ENCODE assay signal across 8 mouse cellular contexts in the genomic region with DNA sequence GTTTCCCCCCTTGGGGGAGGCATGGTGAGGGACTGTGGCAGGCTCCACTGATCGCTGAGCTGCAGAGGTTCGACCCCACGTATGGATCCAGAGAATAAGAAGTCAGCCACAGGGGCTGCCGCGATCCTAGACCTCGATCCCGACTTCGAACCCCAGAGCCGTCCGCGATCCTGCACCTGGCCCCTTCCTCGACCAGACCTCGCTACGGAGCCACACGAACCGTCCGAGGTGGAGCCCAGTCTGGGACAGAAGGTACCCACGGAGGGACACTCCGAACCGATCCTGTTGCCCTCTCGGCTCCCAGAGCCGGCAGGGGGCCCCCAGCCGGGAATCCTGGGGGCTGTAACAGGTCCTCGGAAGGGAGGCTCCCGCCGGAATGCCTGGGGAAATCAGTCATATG. TPM values are rescaled to one million over a fixed set of nuclear protein-coding genes. Genes with fewer than 3 reads are reported as not detected.
DNase-seq lines count a peak whose midpoint lies in the region; ATAC-seq and TF ChIP-seq lines count a peak whose summit lies in the region.

No protein-coding gene starts in this region.

- no peaks in the 10 kb centered on the region for H3K4me1 ChIP-seq in lung, embryonic 14.5 days (ENCODE audit: insufficient read depth)
- H3K4me1 ChIP-seq in embryonic facial prominence, embryonic 10.5 days: peaks cover 26% of the 10 kb centered on the region
- peaks cover 16% of the 10 kb centered on the region for H3K4me1 ChIP-seq in liver, embryonic 15.5 days (replicated peaks)
- no peaks in the 10 kb centered on the region for H3K4me1 ChIP-seq in stomach, embryonic 15.5 days

- 0 out of 2 replicates have a peak overlapping the region, but pooled peaks have one; percentile 30 for H3K27ac ChIP-seq in lung, embryonic 14.5 days (ENCODE audit: low read depth)
- peak overlapping the region; percentile 85 for H3K27ac ChIP-seq in embryonic facial prominence, embryonic 10.5 days (replicated peaks)
- peak overlapping the region; percentile 73 for H3K27ac ChIP-seq in liver, embryonic 15.5 days (replicated peaks)
- H3K27ac ChIP-seq in stomach, embryonic 15.5 days: peak overlapping the region; percentile 63

- 13% methylated on average over 26 of the region's 26 CpGs for WGBS in lung, embryonic 14.5 days
- WGBS in embryonic facial prominence, embryonic 10.5 days: 6% methylated on average over 26 of the region's 26 CpGs
- WGBS in liver, embryonic 15.5 days (ENCODE audit: insufficient replicate concordance): 9% methylated on average over 26 of the region's 26 CpGs
- 10% methylated on average over 26 of the region's 26 CpGs for WGBS in stomach, embryonic 15.5 days

- peak overlapping the region; percentile 52 for H3K4me3 ChIP-seq in lung, embryonic 14.5 days (ENCODE audit: low read depth, low read length)
- peak overlapping the region; percentile 66 for H3K4me3 ChIP-seq in embryonic facial prominence, embryonic 10.5 days
- peak overlapping the region; percentile 70 for H3K4me3 ChIP-seq in liver, embryonic 15.5 days (replicated peaks)
- H3K4me3 ChIP-seq in stomach, embryonic 15.5 days (replicated peaks): peak overlapping the region; percentile 54

- no peak for TF ChIP-seq CTCF in lung, embryonic 14.5 days (IDR thresholded peaks at IDR 0.05; ENCODE audit: low read depth)

- H3K36me3 ChIP-seq in lung, embryonic 14.5 days (ENCODE audit: insufficient read depth): no peaks in the 10 kb centered on the region
- H3K36me3 ChIP-seq in embryonic facial prominence, embryonic 10.5 days (replicated peaks): peaks cover 15% of the 10 kb centered on the region
- peaks cover 23% of the 10 kb centered on the region for H3K36me3 ChIP-seq in liver, embryonic 15.5 days (replicated peaks)
- H3K36me3 ChIP-seq in stomach, embryonic 15.5 days: no peaks in the 10 kb centered on the region

- peak overlapping the region; percentile 56 for H3K9ac ChIP-seq in lung, embryonic 14.5 days
- H3K9ac ChIP-seq in liver, embryonic 15.5 days: peak overlapping the region; percentile 75
- H3K9ac ChIP-seq in stomach, embryonic 15.5 days: peak overlapping the region; percentile 48

- peak; percentile 38 for ATAC-seq in lung, embryonic 14.5 days (ENCODE audit: insufficient read depth)
- ATAC-seq in liver, embryonic 15.5 days (ENCODE audit: insufficient read depth): peak; percentile 33
- ATAC-seq in stomach, embryonic 15.5 days (ENCODE audit: insufficient read depth, low FRiP score, low read depth): peak; percentile 5

- peak overlapping the region; percentile 72 for H3K4me2 ChIP-seq in lung, embryonic 14.5 days
- H3K4me2 ChIP-seq in liver, embryonic 15.5 days: peak overlapping the region; percentile 74
- peak overlapping the region; percentile 71 for H3K4me2 ChIP-seq in stomach, embryonic 15.5 days

- H3K27me3 ChIP-seq in lung, embryonic 14.5 days (ENCODE audit: insufficient read depth, low read length): no peaks in the 10 kb centered on the region
- H3K27me3 ChIP-seq in embryonic facial prominence, embryonic 10.5 days (replicated peaks; ENCODE audit: low read depth, poor library complexity, severe bottlenecking): peaks cover 40% of the 10 kb centered on the region
- peaks cover 6% of the 10 kb centered on the region; the same call in 1 of the 2 replicates for H3K27me3 ChIP-seq in liver, embryonic 15.5 days
- no peaks in the 10 kb centered on the region for H3K27me3 ChIP-seq in stomach, embryonic 15.5 days (replicated peaks)

- DNase-seq in lung, embryonic 14.5 days: peak; percentile 18
- DNase-seq in lung, postnatal 10 days: no peak
- peak; percentile 31 for DNase-seq in embryonic facial prominence, embryonic 10.5 days (ENCODE audit: low spot score)
- DNase-seq in heart, postnatal 4 days: peak; percentile 16
- DNase-seq in embryo, embryonic 11 days: no peak
- no peak for DNase-seq in layer of hippocampus, postnatal 36 days

- H3K9me3 ChIP-seq in lung, embryonic 14.5 days (ENCODE audit: low read depth, low read length): no peaks in the 10 kb centered on the region
- no peaks in the 10 kb centered on the region for H3K9me3 ChIP-seq in embryonic facial prominence, embryonic 10.5 days
- H3K9me3 ChIP-seq in liver, embryonic 15.5 days (replicated peaks): no peaks in the 10 kb centered on the region
- H3K9me3 ChIP-seq in stomach, embryonic 15.5 days: no peaks in the 10 kb centered on the region

RNA-seq across cellular contexts. Expression of a gene that starts 0.4 kb away (rescaled TPM):
- 2.5 and 3.1 TPM in 2 replicates for polyA plus RNA-seq in lung, embryonic 14.5 days (2014; fragmentation: Nextera tagmentation; extraction: Ambion mirVana)
- polyA plus RNA-seq in embryonic facial prominence, embryonic 10.5 days (2016; fragmentation: Nextera tagmentation; extraction: Ambion mirVana): 2.3 and 2.9 TPM in 2 replicates
- total RNA-seq in heart, postnatal 4 days (2021): 10 to 100 TPM; 23.2 to 26.7 TPM
- polyA plus RNA-seq in liver, embryonic 15.5 days (2015; fragmentation: Nextera tagmentation; extraction: Ambion mirVana): 1.5 TPM in 2 replicates
- polyA plus RNA-seq in stomach, embryonic 15.5 days (2015; fragmentation: Nextera tagmentation; extraction: Ambion mirVana): 2.1 TPM in 2 replicates
- total RNA-seq in layer of hippocampus, postnatal 36 days (2021): 10 to 100 TPM; 21.3 to 25.4 TPM

RNA-seq across cellular contexts. Expression of a gene that starts 9.1 kb away (rescaled TPM):
- polyA plus RNA-seq in lung, embryonic 14.5 days (2014; fragmentation: Nextera tagmentation; extraction: Ambion mirVana): not detected in 2 replicates
- polyA plus RNA-seq in embryonic facial prominence, embryonic 10.5 days (2016; fragmentation: Nextera tagmentation; extraction: Ambion mirVana): not detected in 2 replicates
- 1 to 10 TPM in 1 of 2 experiments, under 1 TPM in 1; 0.76 to 1.1 TPM for total RNA-seq in heart, postnatal 4 days (2021)
- not detected in 2 replicates for polyA plus RNA-seq in liver, embryonic 15.5 days (2015; fragmentation: Nextera tagmentation; extraction: Ambion mirVana)
- not detected in 2 replicates for polyA plus RNA-seq in stomach, embryonic 15.5 days (2015; fragmentation: Nextera tagmentation; extraction: Ambion mirVana)
- total RNA-seq in layer of hippocampus, postnatal 36 days (2021): not detected

RNA-seq across cellular contexts. Expression of a gene that starts 13.3 kb away (rescaled TPM):
- polyA plus RNA-seq in lung, embryonic 14.5 days (2014; fragmentation: Nextera tagmentation; extraction: Ambion mirVana): 17.1 and 17.9 TPM in 2 replicates
- polyA plus RNA-seq in embryonic facial prominence, embryonic 10.5 days (2016; fragmentation: Nextera tagmentation; extraction: Ambion mirVana): 3.2 and 3.3 TPM in 2 replicates
- total RNA-seq in heart, postnatal 4 days (2021): 10 to 100 TPM; 12.5 to 17.3 TPM
- 9.4 and 9.6 TPM in 2 replicates for polyA plus RNA-seq in liver, embryonic 15.5 days (2015; fragmentation: Nextera tagmentation; extraction: Ambion mirVana)
- polyA plus RNA-seq in stomach, embryonic 15.5 days (2015; fragmentation: Nextera tagmentation; extraction: Ambion mirVana): 13.5 and 13.9 TPM in 2 replicates
- total RNA-seq in layer of hippocampus, postnatal 36 days (2021): 1 to 10 TPM in 1 of 2 experiments, under 1 TPM in 1; 0.90 to 1.6 TPM

RNA-seq across cellular contexts. Expression of a gene that starts 14.1 kb away (rescaled TPM):
- not detected in 2 replicates for polyA plus RNA-seq in lung, embryonic 14.5 days (2014; fragmentation: Nextera tagmentation; extraction: Ambion mirVana)
- polyA plus RNA-seq in embryonic facial prominence, embryonic 10.5 days (2016; fragmentation: Nextera tagmentation; extraction: Ambion mirVana): not detected in 2 replicates
- not detected for total RNA-seq in heart, postnatal 4 days (2021)
- not detected in 2 replicates for polyA plus RNA-seq in liver, embryonic 15.5 days (2015; fragmentation: Nextera tagmentation; extraction: Ambion mirVana)
- polyA plus RNA-seq in stomach, embryonic 15.5 days (2015; fragmentation: Nextera tagmentation; extraction: Ambion mirVana): not detected in 2 replicates
- total RNA-seq in layer of hippocampus, postnatal 36 days (2021): not detected

RNA-seq across cellular contexts. Expression of a gene that starts 19.1 kb away (rescaled TPM):
- 44.2 and 50.6 TPM in 2 replicates for polyA plus RNA-seq in lung, embryonic 14.5 days (2014; fragmentation: Nextera tagmentation; extraction: Ambion mirVana)
- polyA plus RNA-seq in embryonic facial prominence, embryonic 10.5 days (2016; fragmentation: Nextera tagmentation; extraction: Ambion mirVana): 37.7 and 39.0 TPM in 2 replicates
- total RNA-seq in heart, postnatal 4 days (2021): 10 to 100 TPM; 27.3 to 28.0 TPM
- polyA plus RNA-seq in liver, embryonic 15.5 days (2015; fragmentation: Nextera tagmentation; extraction: Ambion mirVana): 21.4 and 23.1 TPM in 2 replicates
- polyA plus RNA-seq in stomach, embryonic 15.5 days (2015; fragmentation: Nextera tagmentation; extraction: Ambion mirVana): 23.7 and 29.6 TPM in 2 replicates
- 10 to 100 TPM; 23.1 to 26.5 TPM for total RNA-seq in layer of hippocampus, postnatal 36 days (2021)

Comparison
In these comparisons a context has a peak if more than half of its experiments do, and no peak if none do; other contexts are left out.
1. DNase-seq: peak in lung, embryonic 14.5 days (single experiment), embryonic facial prominence, embryonic 10.5 days (single experiment) and heart, postnatal 4 days (single experiment); none in lung, postnatal 10 days (single experiment), embryo, embryonic 11 days (single experiment) and layer of hippocampus, postnatal 36 days (0 of 2).
2. H3K27ac ChIP-seq: peak in every context shown above with its lines; median percentile 85 in embryonic facial prominence, embryonic 10.5 days; 73 in liver, embryonic 15.5 days; 63 in stomach, embryonic 15.5 days; 30 in lung, embryonic 14.5 days.
3. Peak in every context shown above with its lines, with median percentiles within 50 percentile points of each other: ATAC-seq, H3K4me2 ChIP-seq, H3K4me3 ChIP-seq and H3K9ac ChIP-seq.